Mouse (Mus musculus): ENCODE measurements around the gene Mettl8. TPM values are rescaled to one million over a fixed set of nuclear protein-coding genes. Genes with fewer than 3 reads are reported as not detected.

The Mettl8 gene
- polyA plus RNA-seq, 1 experiment: 13.2 TPM

GRCm38 (mm10) chr2:70922814-70923213 lies 132.6 kb downstream of the Mettl8 start:
- DNase-seq (ENCODE audit: low read depth): no peak

GRCm38 (mm10) chr2:70920937-70921596 lies 134.3 kb downstream of the Mettl8 start:
- DNase-seq (ENCODE audit: low read depth): no peak

More at GRCm38 (mm10) chr2:70922814-70923213, 132.6 kb downstream of the Mettl8 start:
- TF ChIP-seq CTCF (IDR thresholded peaks at IDR 0.05; ENCODE audit: borderline replicate concordance, extremely low read depth, insufficient read depth, insufficient read length): no peak

GRCm38 (mm10) chr2:70919913-70920522 lies 135.4 kb downstream of the Mettl8 start:
- TF ChIP-seq POLR2A (IDR thresholded peaks at IDR 0.05; ENCODE audit: borderline replicate concordance, extremely low read depth, insufficient read depth, insufficient read length, poor library complexity, severe bottlenecking) (no peak), CTCF (IDR thresholded peaks at IDR 0.05; ENCODE audit: borderline replicate concordance, extremely low read depth, insufficient read depth, insufficient read length) (no peak)
- no peak for DNase-seq (ENCODE audit: low read depth)

More at GRCm38 (mm10) chr2:70920937-70921596, 134.3 kb downstream of the Mettl8 start:
- TF ChIP-seq CTCF (IDR thresholded peaks at IDR 0.05; ENCODE audit: borderline replicate concordance, extremely low read depth, insufficient read depth, insufficient read length) (no peak), POLR2A (IDR thresholded peaks at IDR 0.05; ENCODE audit: borderline replicate concordance, extremely low read depth, insufficient read depth, insufficient read length, poor library complexity, severe bottlenecking) (no peak)

- DNase-seq (ENCODE audit: low read depth): no peak
- no peak for TF ChIP-seq POLR2A (IDR thresholded peaks at IDR 0.05; ENCODE audit: borderline replicate concordance, extremely low read depth, insufficient read depth, insufficient read length, poor library complexity, severe bottlenecking)
- TF ChIP-seq CTCF (IDR thresholded peaks at IDR 0.05; ENCODE audit: borderline replicate concordance, extremely low read depth, insufficient read depth, insufficient read length): no peak
These were observed 136.9 kb downstream of the Mettl8 start for GRCm38 (mm10) chr2:70918516-70918915.

Other genes with a start within 250 kb of the Mettl8 start
- gene Tlk1, start 229.9 kb downstream of the Mettl8 start, polyA plus RNA-seq (2012; rRNA removed): 23.3 and 38.2 TPM in 2 replicates
- gene Dcaf17, start 255 bp downstream of the Mettl8 start, polyA plus RNA-seq (2012; rRNA removed): 10.0 and 11.2 TPM in 2 replicates
- gene Cybrd1, start 62.3 kb upstream of the Mettl8 start, polyA plus RNA-seq (2012; rRNA removed): 4.0 and 9.4 TPM in 2 replicates
- 213 and 233 TPM in 2 replicates for gene Dync1i2, start 156.1 kb upstream of the Mettl8 start, polyA plus RNA-seq (2012; rRNA removed)